Mouse (Mus musculus): ENCODE results near the gene Gm45753.

DNA sequence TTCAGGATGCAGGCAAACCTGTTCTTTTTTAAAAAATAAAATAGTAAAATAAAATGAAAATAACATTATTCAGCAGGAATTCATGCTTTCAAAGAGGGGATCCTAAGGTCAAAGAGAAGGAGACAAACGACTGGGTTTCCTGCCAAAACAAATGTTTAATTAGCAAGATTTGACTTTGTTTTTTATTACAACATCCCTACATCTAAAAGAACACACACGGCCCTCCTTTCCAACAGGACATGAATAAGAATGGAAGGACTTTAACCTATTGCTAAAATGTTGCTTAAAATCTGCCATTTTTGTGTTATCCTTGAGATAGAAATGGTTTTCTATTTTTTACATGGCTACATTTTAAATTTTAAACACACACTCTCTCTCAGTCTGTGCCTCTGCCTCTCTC, 55.2 kb downstream of the Gm45753 start:
- TF ChIP-seq CTCF (IDR thresholded peaks at IDR 0.05; ENCODE audit: control insufficient read depth, insufficient read depth, insufficient replicate concordance, low read depth, low read length) (no peak), POLR2A (IDR thresholded peaks at IDR 0.05; ENCODE audit: control insufficient read depth, low read depth, low read length) (no peak)

All from testis, adult 2 months (tissue).